Mouse (Mus musculus) layer of hippocampus, postnatal 10 days (tissue): ENCODE results near the gene Gm11042. TPM values are rescaled to one million over a fixed set of nuclear protein-coding genes. Genes with fewer than 3 reads are reported as not detected.

Experiments used
- DNase-seq, 2 experiments: peaks; one replicate each; pipeline ENCODE4 v3.0.0; 2021; ENCODE audit warnings: low spot score in 2 of 2
- total RNA-seq, 2 experiments: library from RNA; stranded (reverse); gene quantifications; 2 replicates each; pipeline ENCODE4 v1.2.3; 2021

Gm11042 gene
- total RNA-seq, 2 experiments from 2014 or later, result not detected

- DNase-seq, result peak in 1 of 2 experiments; percentile 63
These were observed 31.5 kb downstream of the Gm11042 start for GRCm38 (mm10) chr12:74284685-74285054.

GRCm38 (mm10) chr12:74284020-74284684, 32.0 kb downstream of the Gm11042 start:
- peak; percentile 95 to 97 for DNase-seq

GRCm38 (mm10) chr12:74282846-74283245, 33.3 kb downstream of the Gm11042 start:
- peak in 1 of 2 experiments; percentile 25 for DNase-seq

GRCm38 (mm10) chr12:74281403-74281802, 34.8 kb downstream of the Gm11042 start:
- DNase-seq, result no peak

GRCm38 (mm10) chr12:74277265-74277664, 38.9 kb downstream of the Gm11042 start:
- DNase-seq, result no peak

GRCm38 (mm10) chr12:74272545-74272944, 43.6 kb downstream of the Gm11042 start:
- no peak for DNase-seq

- no peak for DNase-seq
These were observed 47.4 kb downstream of the Gm11042 start for GRCm38 (mm10) chr12:74268644-74269285.

- no peak for DNase-seq
These were observed 49.1 kb downstream of the Gm11042 start for GRCm38 (mm10) chr12:74267049-74267448.
